Mouse (Mus musculus) stomach, embryonic 15.5 days (tissue): ENCODE measurements around the gene Rlbp1. TPM values are rescaled to one million over a fixed set of nuclear protein-coding genes. Genes with fewer than 3 reads are reported as not detected.

Source experiments
- ATAC-seq: fragments of 200-750 bp; cut with Nextera tagmentation; 2 replicates; pipeline ENCODE4 v1.8.0; 2017; ENCODE audit warnings: low read depth, moderate number of reproducible peaks, moderate TSS enrichment; ENCODE audit not compliant: insufficient read depth, low FRiP score
- H3K27ac ChIP-seq: fragments of 300-500 bp; sonication (generic); 2 replicates; pipeline ENCODE4 v1.5.1; 2015; ENCODE audit warnings: mild to moderate bottlenecking, inconsistent platforms
- H3K27me3 ChIP-seq: fragments of 300-500 bp; sonication (generic); replicated peaks from 2 replicates; pipeline ENCODE4 v1.6.1; 2015; ENCODE audit warnings: inconsistent platforms
- H3K36me3 ChIP-seq: fragments of 300-500 bp; sonication (generic); 2 replicates; pipeline ENCODE4 v1.6.1; 2015; ENCODE audit warnings: inconsistent platforms
- H3K4me1 ChIP-seq: fragments of 300-500 bp; sonication (generic); 2 replicates; pipeline ENCODE4 v1.6.1; 2015; ENCODE audit warnings: inconsistent platforms
- H3K4me2 ChIP-seq: fragments of 300-500 bp; sonication (generic); 2 replicates; pipeline ENCODE4 v1.6.1; 2015; ENCODE audit warnings: mild to moderate bottlenecking, inconsistent platforms
- H3K4me3 ChIP-seq: fragments of 300-500 bp; sonication (generic); replicated peaks from 2 replicates; pipeline ENCODE4 v1.5.1; 2015; ENCODE audit warnings: inconsistent platforms
- H3K9ac ChIP-seq: fragments of 300-500 bp; sonication (generic); 2 replicates; pipeline ENCODE4 v1.6.1; 2015; ENCODE audit warnings: inconsistent platforms
- H3K9me3 ChIP-seq: fragments of 300-500 bp; sonication (generic); 2 replicates; pipeline ENCODE4 v1.6.1; 2016; ENCODE audit warnings: inconsistent platforms
- WGBS: fragments of 180-500 bp; shearing (Covaris S2); methylation state at CpG from one replicate; pipeline ENCODE4 v1.1.7; 2015; 5-methylcytosine and 5-hydroxymethylcytosine counted together
- polyA plus RNA-seq: library from polyadenylated mRNA; unstranded; fragments of >200 nt; fragmentation: Nextera tagmentation; extraction: Ambion mirVana; gene quantifications from 2 replicates; pipeline ENCODE4 v1.2.1, GENCODE M21; 2015

Rlbp1 gene
- polyA plus RNA-seq, 1 experiment from 2014 or later = 0.80 TPM

DNA sequence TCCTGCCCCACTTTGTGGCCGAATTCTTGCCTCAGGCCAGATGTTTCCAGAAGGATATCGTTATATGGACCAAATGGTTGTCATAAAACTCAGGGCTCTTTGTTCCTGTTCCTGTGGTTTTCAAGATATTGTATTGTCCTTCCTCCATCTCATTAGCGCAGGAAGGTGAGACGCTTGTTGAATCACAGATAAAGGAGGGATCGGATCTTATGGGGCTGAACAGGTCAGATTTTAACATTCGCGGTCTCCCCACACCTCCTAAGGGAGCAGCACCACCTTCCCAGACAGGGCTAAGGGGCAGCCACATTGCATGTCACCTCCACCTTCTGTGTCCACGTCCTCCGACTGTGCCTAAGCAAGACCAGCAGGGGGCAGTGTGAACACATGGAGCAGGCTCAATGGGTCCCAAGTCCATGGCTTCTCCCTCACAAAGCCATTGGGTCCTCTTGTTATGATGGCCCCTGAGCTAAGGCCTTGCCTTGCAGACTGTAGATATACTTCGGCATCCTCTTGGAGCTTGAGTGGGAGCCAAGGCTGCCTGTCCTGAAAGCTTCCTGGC lies 15.4 kb downstream of the Rlbp1 start:
- H3K36me3 ChIP-seq = no peaks in the 10 kb centered on the region
- no peaks in the 10 kb centered on the region for H3K27me3 ChIP-seq
- no peaks in the 10 kb centered on the region for H3K9me3 ChIP-seq
- no peak overlapping the region for H3K4me2 ChIP-seq
- peak; percentile 68 for ATAC-seq
- H3K27ac ChIP-seq = no peak overlapping the region
- H3K9ac ChIP-seq = no peak overlapping the region
- no peaks in the 10 kb centered on the region for H3K4me1 ChIP-seq
- H3K4me3 ChIP-seq = no peak overlapping the region
- WGBS = 41% methylated on average over 10 of the region's 10 CpGs

DNA sequence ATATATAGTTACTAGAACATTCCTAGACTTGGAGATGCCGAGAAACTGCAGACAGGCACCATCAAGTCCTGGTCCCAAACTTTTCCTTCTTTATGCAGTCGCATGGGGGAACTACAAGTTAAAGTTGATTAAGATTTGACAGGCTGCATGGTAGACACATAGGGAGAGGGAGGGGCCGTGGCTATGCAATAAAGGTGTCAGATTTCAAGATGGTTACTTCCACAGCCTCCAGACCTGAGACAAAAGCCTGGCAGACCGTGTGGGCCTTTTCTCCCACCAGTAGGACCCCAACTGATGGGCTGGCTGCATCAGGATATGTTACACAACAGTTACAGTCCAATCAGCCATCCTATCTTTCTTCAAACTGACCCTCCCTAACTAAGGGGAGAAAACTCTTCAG lies 17.4 kb downstream of the Rlbp1 start:
- H3K27me3 ChIP-seq = no peaks in the 10 kb centered on the region
- no peak overlapping the region for H3K4me2 ChIP-seq
- no peaks in the 10 kb centered on the region for H3K4me1 ChIP-seq
- no peak overlapping the region for H3K4me3 ChIP-seq
- no peaks in the 10 kb centered on the region for H3K9me3 ChIP-seq
- H3K36me3 ChIP-seq = no peaks in the 10 kb centered on the region
- no peak overlapping the region for H3K9ac ChIP-seq
- H3K27ac ChIP-seq = no peak overlapping the region
- no peak for ATAC-seq
- 35% methylated on average over 4 of the region's 4 CpGs for WGBS

DNA sequence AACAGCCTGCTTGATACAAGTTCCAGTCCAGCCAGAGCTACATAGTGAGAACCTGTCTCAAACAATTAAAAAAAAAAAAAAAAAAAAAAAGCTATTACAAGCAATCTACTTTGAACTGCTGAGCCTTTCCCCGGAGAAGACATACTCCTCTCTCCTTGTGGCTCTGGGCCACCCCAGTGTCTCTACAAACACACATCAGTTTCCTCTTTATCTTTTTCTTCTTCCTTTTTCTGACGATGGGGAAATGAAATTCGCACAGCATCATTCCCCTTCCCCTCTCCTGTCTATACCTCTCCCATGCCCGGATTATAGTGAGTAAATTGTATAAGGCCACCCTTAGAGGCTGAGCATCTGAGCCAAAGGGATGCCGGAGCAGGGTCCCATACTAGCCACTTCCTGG lies 18.2 kb downstream of the Rlbp1 start:
- ATAC-seq = no peak
- WGBS = 79% methylated on average over 5 of the region's 5 CpGs

DNA sequence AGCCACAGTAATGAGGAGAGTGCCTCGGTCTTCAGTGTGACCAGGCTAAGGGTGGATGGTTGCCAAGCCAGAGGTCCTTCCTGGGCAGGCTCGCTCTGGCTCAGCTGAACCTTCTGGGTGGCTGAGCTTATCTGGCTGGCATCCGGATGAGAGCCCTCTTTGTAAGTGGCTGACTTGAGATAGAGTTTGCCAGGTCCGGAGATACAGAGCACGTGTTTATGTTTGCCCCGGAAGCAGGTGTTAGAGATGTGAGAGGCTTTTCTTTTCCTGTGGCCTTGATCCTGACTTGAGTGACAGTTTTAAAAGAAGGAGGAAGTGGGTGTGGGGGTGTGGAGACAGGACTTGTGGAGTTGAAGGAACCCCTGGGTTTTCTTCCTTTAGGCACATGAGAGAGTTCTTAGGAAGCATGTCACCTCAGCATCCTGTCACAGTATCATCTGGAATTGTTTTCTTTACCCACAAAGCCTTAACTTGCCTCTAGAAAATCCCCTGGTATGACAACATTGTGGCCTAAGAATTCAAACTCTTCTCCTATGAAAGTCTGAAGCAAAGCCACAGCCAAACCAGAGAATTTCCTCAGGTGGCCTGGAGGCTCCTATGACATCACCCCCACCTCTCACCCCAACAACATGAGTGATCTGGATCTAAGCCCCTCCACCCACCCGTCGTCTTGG lies 23.3 kb downstream of the Rlbp1 start:
- peak; percentile 32; the same call in 1 of the 2 replicates for ATAC-seq
- no peak overlapping the region for H3K4me2 ChIP-seq
- H3K9ac ChIP-seq = no peak overlapping the region
- no peaks in the 10 kb centered on the region for H3K9me3 ChIP-seq
- 47% methylated on average over 8 of the region's 8 CpGs for WGBS
- no peak overlapping the region for H3K27ac ChIP-seq
- H3K27me3 ChIP-seq = no peaks in the 10 kb centered on the region
- H3K4me3 ChIP-seq = no peak overlapping the region
- no peaks in the 10 kb centered on the region for H3K4me1 ChIP-seq
- H3K36me3 ChIP-seq = peaks cover 12% of the 10 kb centered on the region

More for the DNA sequence above, 18.2 kb downstream of the Rlbp1 start:
- Histone ChIP-seq H3K36me3 (no peaks in the 10 kb centered on the region), H3K27me3 (no peaks in the 10 kb centered on the region), H3K4me1 (no peaks in the 10 kb centered on the region), H3K4me2 (no peak overlapping the region), H3K4me3 (no peak overlapping the region), H3K9me3 (no peaks in the 10 kb centered on the region), H3K27ac (no peak overlapping the region), H3K9ac (no peak overlapping the region)

DNA sequence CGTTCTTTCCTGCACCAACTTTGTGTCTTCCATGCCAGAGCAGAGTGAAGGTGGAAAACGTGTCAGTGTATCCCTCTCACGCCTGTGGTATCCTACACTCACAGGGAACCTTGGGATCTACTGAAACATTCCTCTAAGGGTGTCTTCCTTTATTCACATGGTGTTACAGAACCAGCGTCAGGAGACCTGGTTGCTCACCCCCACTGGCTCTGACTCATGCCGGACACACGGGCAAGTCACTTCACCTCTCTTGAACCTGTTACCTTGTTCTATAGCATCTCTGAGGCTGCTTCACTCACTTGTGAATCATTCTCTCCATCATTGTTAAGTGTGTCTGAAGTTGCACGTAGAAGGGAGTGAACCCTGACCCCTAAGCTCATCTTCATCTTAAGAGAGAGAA lies 24.0 kb downstream of the Rlbp1 start:
- Histone ChIP-seq H3K27ac (no peak overlapping the region), H3K4me1 (no peaks in the 10 kb centered on the region), H3K27me3 (no peaks in the 10 kb centered on the region), H3K4me2 (no peak overlapping the region), H3K36me3 (peaks cover 15% of the 10 kb centered on the region), H3K9ac (no peak overlapping the region), H3K4me3 (no peak overlapping the region), H3K9me3 (no peaks in the 10 kb centered on the region)
- ATAC-seq = no peak
- WGBS = 87% methylated on average over 7 of the region's 7 CpGs

DNA sequence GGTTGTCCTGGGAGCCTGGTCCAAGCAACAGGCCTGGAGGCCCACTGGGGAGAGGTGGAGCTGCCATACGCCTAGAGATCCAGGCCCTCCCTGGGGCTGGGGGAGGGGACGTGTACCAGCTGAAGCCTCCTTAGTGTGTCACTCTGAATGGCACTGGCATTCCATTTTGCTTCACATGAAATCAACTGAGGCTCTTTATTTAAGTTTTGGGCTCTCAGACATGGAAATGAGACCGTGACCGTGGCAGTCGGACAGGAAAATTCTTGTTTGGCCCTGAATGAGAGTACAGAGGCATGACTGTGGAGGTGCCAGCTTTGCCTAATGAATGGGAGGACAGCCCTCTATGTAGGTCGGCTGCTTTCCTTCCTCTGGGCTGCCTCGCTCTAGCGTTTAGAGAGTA lies 24.6 kb downstream of the Rlbp1 start:
- H3K27ac ChIP-seq = no peak overlapping the region
- no peak for ATAC-seq

DNA sequence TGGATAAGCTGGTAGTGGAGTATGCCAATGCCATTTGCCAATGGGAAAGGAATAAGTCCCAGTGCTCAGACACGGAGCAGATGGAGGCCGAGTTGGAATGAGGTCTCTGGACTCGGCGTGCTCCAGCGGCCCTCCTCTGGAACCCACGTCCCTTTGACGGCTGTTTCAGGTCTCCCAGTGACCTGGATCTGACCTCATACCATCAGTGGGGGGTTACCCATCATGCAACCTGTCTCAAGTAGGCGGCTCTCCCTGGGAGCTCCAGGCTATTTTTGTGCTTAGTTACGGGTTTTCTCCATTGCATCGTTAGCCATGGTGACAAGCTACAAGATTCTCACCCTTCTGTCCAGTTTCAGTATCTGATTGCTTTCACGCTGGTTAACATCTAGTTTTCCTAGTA lies 26.8 kb downstream of the Rlbp1 start:
- H3K36me3 ChIP-seq = peaks cover 32% of the 10 kb centered on the region
- WGBS = 72% methylated on average over 11 of the region's 11 CpGs
- no peak overlapping the region for H3K9ac ChIP-seq
- ATAC-seq = no peak
- no peaks in the 10 kb centered on the region for H3K27me3 ChIP-seq
- H3K27ac ChIP-seq = no peak overlapping the region
- no peak overlapping the region for H3K4me3 ChIP-seq
- H3K4me1 ChIP-seq = no peaks in the 10 kb centered on the region
- no peak overlapping the region for H3K4me2 ChIP-seq
- H3K9me3 ChIP-seq = no peaks in the 10 kb centered on the region

More for the DNA sequence above, 24.6 kb downstream of the Rlbp1 start:
- Histone ChIP-seq H3K9me3 (no peaks in the 10 kb centered on the region), H3K4me1 (no peaks in the 10 kb centered on the region), H3K36me3 (peaks cover 16% of the 10 kb centered on the region), H3K27me3 (no peaks in the 10 kb centered on the region), H3K9ac (no peak overlapping the region), H3K4me2 (no peak overlapping the region), H3K4me3 (no peak overlapping the region)
- WGBS = 83% methylated on average over 8 of the region's 8 CpGs

DNA sequence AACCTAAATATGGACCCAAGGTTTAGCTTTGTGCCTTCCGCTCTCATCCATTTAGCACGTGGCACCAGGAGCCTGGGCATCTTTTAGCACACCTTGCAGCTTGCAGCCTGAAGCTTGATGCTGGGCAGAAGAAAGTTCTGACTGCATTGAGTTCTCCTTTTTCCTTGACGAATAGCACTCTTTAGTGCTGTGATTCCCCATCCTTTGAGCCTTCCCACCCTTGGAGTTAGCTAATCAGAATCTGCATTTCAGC lies 27.7 kb downstream of the Rlbp1 start:
- Histone ChIP-seq H3K27me3 (no peaks in the 10 kb centered on the region), H3K9ac (no peak overlapping the region), H3K9me3 (no peaks in the 10 kb centered on the region), H3K36me3 (peaks cover 33% of the 10 kb centered on the region), H3K4me1 (no peaks in the 10 kb centered on the region), H3K4me3 (no peak overlapping the region), H3K4me2 (no peak overlapping the region), H3K27ac (no peak overlapping the region)
- 81% methylated on average over 3 of the region's 3 CpGs for WGBS
- no peak for ATAC-seq

DNA sequence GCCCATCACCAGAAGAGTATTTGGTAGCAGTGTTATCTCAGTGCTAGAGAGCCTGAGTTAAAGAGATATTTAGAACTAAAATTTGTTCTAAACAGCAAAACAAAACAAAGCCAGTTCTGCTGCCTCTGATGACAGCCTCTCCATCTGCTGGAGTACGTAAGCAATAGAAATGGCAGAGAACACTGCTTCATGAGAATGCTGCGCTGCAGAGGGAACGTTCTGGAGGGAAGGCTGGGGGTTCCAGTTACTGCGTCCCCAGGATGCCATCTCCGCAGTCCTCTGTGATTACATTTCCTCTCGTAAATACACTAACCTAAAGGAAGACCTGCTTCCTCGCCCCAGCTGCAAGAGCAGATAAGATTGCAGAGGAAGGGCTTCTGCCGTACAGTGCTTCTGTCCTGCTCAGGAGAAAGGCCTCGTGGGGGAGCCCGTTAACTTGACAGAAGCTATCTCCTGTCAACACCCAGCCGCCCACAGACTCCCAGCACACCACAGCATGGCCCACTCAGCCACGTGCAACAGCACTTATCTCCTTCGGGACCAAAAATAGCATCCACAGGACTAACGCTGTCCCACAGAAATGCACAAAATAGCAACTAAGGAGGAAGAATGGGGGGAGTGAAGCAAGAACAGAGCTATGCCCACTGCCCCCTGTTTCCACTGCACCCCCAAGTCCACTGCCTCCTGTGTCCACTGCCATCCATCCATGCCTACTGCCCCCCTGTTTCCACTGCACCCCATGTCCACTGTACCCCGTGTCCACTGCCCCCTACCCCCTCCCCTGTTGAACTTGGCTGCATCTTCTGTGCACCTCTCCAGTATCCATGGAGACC lies 28.3 kb downstream of the Rlbp1 start:
- no peak overlapping the region for H3K27ac ChIP-seq
- no peaks in the 10 kb centered on the region for H3K4me1 ChIP-seq
- peaks cover 36% of the 10 kb centered on the region for H3K36me3 ChIP-seq
- H3K9ac ChIP-seq = no peak overlapping the region
- no peaks in the 10 kb centered on the region for H3K27me3 ChIP-seq
- no peaks in the 10 kb centered on the region for H3K9me3 ChIP-seq
- WGBS = 52% methylated on average over 15 of the region's 15 CpGs
- H3K4me3 ChIP-seq = no peak overlapping the region
- peak; percentile 61; the same call in 1 of the 2 replicates for ATAC-seq
- no peak overlapping the region for H3K4me2 ChIP-seq

DNA sequence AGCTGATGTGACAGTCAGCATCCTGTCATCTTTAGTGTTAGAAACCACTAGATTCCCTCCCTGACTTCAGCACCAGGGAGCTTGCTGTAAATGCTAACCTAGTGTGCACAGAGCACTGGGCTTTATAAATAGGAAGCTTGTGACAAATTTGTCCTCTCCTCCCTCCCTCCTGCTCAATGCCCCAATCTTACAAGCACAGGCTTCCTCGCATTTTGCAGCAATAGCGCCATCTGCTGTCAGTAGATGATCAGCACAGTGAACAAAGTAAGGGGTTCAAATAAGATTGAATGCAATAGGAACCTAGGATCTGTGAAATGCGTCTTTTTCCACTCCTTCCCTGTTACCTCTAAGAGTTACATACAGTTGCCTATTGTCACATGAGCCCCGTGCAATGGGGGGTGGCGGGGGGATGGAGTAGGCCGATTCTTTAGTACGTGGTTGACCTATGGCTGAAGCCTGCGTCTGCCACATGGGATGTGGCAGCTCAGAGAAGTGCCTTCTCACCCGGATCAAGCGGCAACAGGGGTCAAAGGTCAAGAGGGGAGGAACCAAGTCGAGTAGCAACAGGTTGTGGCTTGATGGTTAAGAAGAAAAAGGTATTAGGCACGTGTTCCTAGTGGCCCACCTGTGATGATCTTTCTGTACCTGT lies 37.0 kb downstream of the Rlbp1 start:
- ATAC-seq = 0 out of 2 replicates have a peak, but pooled peaks have one; percentile 27
- no peaks in the 10 kb centered on the region for H3K9me3 ChIP-seq
- H3K9ac ChIP-seq = no peak overlapping the region
- H3K27ac ChIP-seq = no peak overlapping the region
- peaks cover 16% of the 10 kb centered on the region; the same call in 1 of the 2 replicates for H3K36me3 ChIP-seq
- H3K4me3 ChIP-seq = no peak overlapping the region
- no peaks in the 10 kb centered on the region for H3K4me1 ChIP-seq
- no peaks in the 10 kb centered on the region for H3K27me3 ChIP-seq
- WGBS = 41% methylated on average over 12 of the region's 12 CpGs
- no peak overlapping the region for H3K4me2 ChIP-seq

DNA sequence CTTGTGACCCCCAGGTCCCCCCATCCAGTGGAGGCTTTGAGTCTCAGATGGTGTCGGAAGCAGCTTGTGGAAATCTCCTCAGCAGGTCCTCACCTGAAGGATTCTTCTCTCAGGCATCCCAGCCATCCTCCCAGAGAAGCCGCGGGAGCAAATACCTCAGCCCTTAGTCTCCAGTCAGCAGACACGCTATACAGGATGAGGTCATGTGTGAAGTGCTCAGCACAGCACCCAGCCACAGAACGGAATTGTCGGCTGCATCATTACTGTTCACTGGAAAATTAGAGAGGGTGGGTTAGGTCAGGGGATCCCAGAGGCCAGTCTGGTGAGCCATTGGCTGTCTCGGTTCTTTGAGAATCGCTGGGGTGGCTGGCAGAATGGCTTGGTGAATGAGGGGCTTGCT lies 38.0 kb downstream of the Rlbp1 start:
- Histone ChIP-seq H3K36me3 (peaks cover 14% of the 10 kb centered on the region; the same call in 1 of the 2 replicates), H3K9ac (no peak overlapping the region), H3K4me2 (no peak overlapping the region), H3K27ac (no peak overlapping the region), H3K9me3 (no peaks in the 10 kb centered on the region), H3K4me3 (no peak overlapping the region), H3K27me3 (no peaks in the 10 kb centered on the region), H3K4me1 (no peaks in the 10 kb centered on the region)
- ATAC-seq = no peak
- 88% methylated on average over 8 of the region's 8 CpGs for WGBS
